Mouse (Mus musculus): ENCODE data around the gene Arhgef19. TPM values are rescaled to one million over a fixed set of nuclear protein-coding genes. Genes with fewer than 3 reads are reported as not detected.

Arhgef19 gene
- total RNA-seq, 2 experiments from 2014 or later: 2.6 to 3.2 TPM

- no peak for DNase-seq
Measured at GRCm38 (mm10) chr4:141265979-141266637, 26.8 kb downstream of the Arhgef19 start.

GRCm38 (mm10) chr4:141267250-141267649 is 28.0 kb downstream of the Arhgef19 start:
- no peak for DNase-seq

GRCm38 (mm10) chr4:141267837-141268236 is 28.5 kb downstream of the Arhgef19 start:
- peak; percentile 69 for DNase-seq

- DNase-seq: no peak
Measured at GRCm38 (mm10) chr4:141268350-141268749, 29.1 kb downstream of the Arhgef19 start.

GRCm38 (mm10) chr4:141269080-141269479 is 29.8 kb downstream of the Arhgef19 start:
- DNase-seq: no peak

GRCm38 (mm10) chr4:141270201-141270940 is 31.1 kb downstream of the Arhgef19 start:
- no peak for DNase-seq

GRCm38 (mm10) chr4:141271228-141271627 is 31.9 kb downstream of the Arhgef19 start:
- no peak for DNase-seq

GRCm38 (mm10) chr4:141271721-141272120 is 32.4 kb downstream of the Arhgef19 start:
- DNase-seq: no peak

- DNase-seq: no peak
Measured at GRCm38 (mm10) chr4:141272878-141273277, 33.6 kb downstream of the Arhgef19 start.

GRCm38 (mm10) chr4:141273296-141273695 is 34.0 kb downstream of the Arhgef19 start:
- peak; percentile 94 for DNase-seq

- DNase-seq: no peak
Measured at GRCm38 (mm10) chr4:141274485-141275341, 35.4 kb downstream of the Arhgef19 start.

- no peak for DNase-seq
Measured at GRCm38 (mm10) chr4:141277157-141277556, 37.9 kb downstream of the Arhgef19 start.

GRCm38 (mm10) chr4:141278154-141278553 is 38.9 kb downstream of the Arhgef19 start:
- peak; percentile 79 for DNase-seq

GRCm38 (mm10) chr4:141279327-141279726 is 40.0 kb downstream of the Arhgef19 start:
- no peak for DNase-seq

GRCm38 (mm10) chr4:141279783-141280182 is 40.5 kb downstream of the Arhgef19 start:
- no peak for DNase-seq

GRCm38 (mm10) chr4:141280471-141280870 is 41.2 kb downstream of the Arhgef19 start:
- DNase-seq: no peak

GRCm38 (mm10) chr4:141281153-141281552 is 41.9 kb downstream of the Arhgef19 start:
- no peak for DNase-seq

GRCm38 (mm10) chr4:141281578-141281977 is 42.3 kb downstream of the Arhgef19 start:
- DNase-seq: no peak

GRCm38 (mm10) chr4:141282087-141282486 is 42.8 kb downstream of the Arhgef19 start:
- DNase-seq: no peak

GRCm38 (mm10) chr4:141282623-141283022 is 43.3 kb downstream of the Arhgef19 start:
- no peak for DNase-seq

GRCm38 (mm10) chr4:141283176-141283878 is 44.0 kb downstream of the Arhgef19 start:
- DNase-seq: no peak

GRCm38 (mm10) chr4:141283879-141284411 is 44.6 kb downstream of the Arhgef19 start:
- DNase-seq: peak; percentile 28
